ENCODE assay signal across 17 mouse cellular contexts in genomic region chr10:75111446-75112201, GRCm38 (mm10). TPM values are rescaled to one million over a fixed set of nuclear protein-coding genes. Genes with fewer than 3 reads are reported as not detected.
DNase-seq lines count a peak whose midpoint lies in the region; ATAC-seq and TF ChIP-seq lines count a peak whose summit lies in the region.
"Had no signal": no experiment of that assay in that cellular context is flagged by ENCODE, and none has a peak within 500 bp of the region (broad histone marks: within the 10 kb centered on the region; RNA-seq: fewer than 3 reads in every experiment).

No protein-coding gene starts in this region.

- no peaks in the 10 kb centered on the region for H3K27me3 ChIP-seq in hindbrain, postnatal 0 days (ENCODE audit: insufficient read depth, low read length)
- H3K27me3 ChIP-seq in hindbrain, embryonic 12.5 days, result no peaks in the 10 kb centered on the region
- H3K27me3 ChIP-seq in midbrain, postnatal 0 days (ENCODE audit: insufficient read depth, low read length), result no peaks in the 10 kb centered on the region
- H3K27me3 ChIP-seq in forebrain, embryonic 10.5 days (ENCODE audit: poor library complexity, severe bottlenecking), result no peaks in the 10 kb centered on the region
- H3K27me3 ChIP-seq: forebrain, embryonic 13.5 days; heart, embryonic 13.5 days; neural tube, embryonic 13.5 days had no signal

- whole genome bisulfite sequencing in hindbrain, postnatal 0 days, result 74% methylated on average over 11 of the region's 11 CpGs
- WGBS in hindbrain, embryonic 12.5 days, result 78% methylated on average over 11 of the region's 11 CpGs
- WGBS in midbrain, postnatal 0 days, result 75% methylated on average over 11 of the region's 11 CpGs
- 91% methylated on average over 11 of the region's 11 CpGs for WGBS in forebrain, embryonic 10.5 days

- TF ChIP-seq CTCF in hindbrain, postnatal 0 days (IDR thresholded peaks at IDR 0.05; ENCODE audit: low read depth), result no peak
- no peak for TF ChIP-seq CTCF in midbrain, postnatal 0 days (IDR thresholded peaks at IDR 0.05)

- H3K4me1 ChIP-seq in hindbrain, postnatal 0 days (ENCODE audit: insufficient read depth, low read length), result peaks cover 9% of the 10 kb centered on the region
- H3K4me1 ChIP-seq in hindbrain, embryonic 12.5 days, result peaks cover 41% of the 10 kb centered on the region
- peaks cover 7% of the 10 kb centered on the region; the same call in 1 of the 2 replicates for H3K4me1 ChIP-seq in midbrain, postnatal 0 days (ENCODE audit: insufficient read depth, low read length)
- peaks cover 18% of the 10 kb centered on the region for H3K4me1 ChIP-seq in forebrain, embryonic 10.5 days

- no peak overlapping the region for H3K9ac ChIP-seq in hindbrain, postnatal 0 days (replicated peaks; ENCODE audit: low read length)
- H3K9ac ChIP-seq in hindbrain, embryonic 12.5 days, result no peak overlapping the region
- H3K9ac ChIP-seq in midbrain, postnatal 0 days (replicated peaks; ENCODE audit: low read length, poor library complexity, severe bottlenecking), result no peak overlapping the region
- H3K9ac ChIP-seq: forebrain, embryonic 13.5 days; heart, embryonic 13.5 days; liver, postnatal 0 days; neural tube, embryonic 13.5 days had no signal

- no peaks in the 10 kb centered on the region for H3K36me3 ChIP-seq in hindbrain, postnatal 0 days (ENCODE audit: insufficient read depth, low read length)
- H3K36me3 ChIP-seq in hindbrain, embryonic 12.5 days, result no peaks in the 10 kb centered on the region
- H3K36me3 ChIP-seq in midbrain, postnatal 0 days (ENCODE audit: insufficient read depth, low read length), result no peaks in the 10 kb centered on the region
- H3K36me3 ChIP-seq in forebrain, embryonic 10.5 days (replicated peaks), result peaks cover 7% of the 10 kb centered on the region; the same call in 1 of the 2 replicates
- H3K36me3 ChIP-seq: heart, embryonic 13.5 days; hindbrain, embryonic 10.5 days; neural tube, embryonic 13.5 days had no signal

- H3K4me3 ChIP-seq in hindbrain, postnatal 0 days (ENCODE audit: low read length), result no peak overlapping the region
- no peak overlapping the region for H3K4me3 ChIP-seq in hindbrain, embryonic 12.5 days
- no peak overlapping the region for H3K4me3 ChIP-seq in midbrain, postnatal 0 days (ENCODE audit: low read depth, low read length)
- no peak overlapping the region for H3K4me3 ChIP-seq in forebrain, embryonic 10.5 days
- H3K4me3 ChIP-seq: forebrain, embryonic 13.5 days; heart, embryonic 13.5 days; hindbrain, embryonic 10.5 days; neural tube, embryonic 13.5 days had no signal

- 0 out of 2 replicates have a peak, but pooled peaks have one; percentile 10 for ATAC-seq in hindbrain, postnatal 0 days
- ATAC-seq in hindbrain, embryonic 12.5 days (ENCODE audit: low FRiP score), result no peak
- ATAC-seq in midbrain, postnatal 0 days (ENCODE audit: low FRiP score), result no peak
- ATAC-seq: forebrain, embryonic 13.5 days; liver, postnatal 0 days; midbrain, embryonic 16.5 days had no signal

- no peaks in the 10 kb centered on the region for H3K9me3 ChIP-seq in hindbrain, postnatal 0 days (ENCODE audit: low read length)
- H3K9me3 ChIP-seq in hindbrain, embryonic 12.5 days (replicated peaks), result no peaks in the 10 kb centered on the region
- no peaks in the 10 kb centered on the region for H3K9me3 ChIP-seq in midbrain, postnatal 0 days (ENCODE audit: low read length)
- H3K9me3 ChIP-seq in forebrain, embryonic 10.5 days, result no peaks in the 10 kb centered on the region
- H3K9me3 ChIP-seq: forebrain, embryonic 13.5 days; heart, embryonic 13.5 days; hindbrain, embryonic 10.5 days; neural tube, embryonic 13.5 days had no signal

- H3K4me2 ChIP-seq in hindbrain, postnatal 0 days (ENCODE audit: low read depth, low read length), result no peak overlapping the region
- no peak overlapping the region for H3K4me2 ChIP-seq in hindbrain, embryonic 12.5 days (replicated peaks)
- no peak overlapping the region for H3K4me2 ChIP-seq in midbrain, postnatal 0 days (ENCODE audit: low read depth, low read length, poor library complexity, severe bottlenecking)
- H3K4me2 ChIP-seq: forebrain, embryonic 13.5 days; heart, embryonic 13.5 days; neural tube, embryonic 13.5 days had no signal

- no peak overlapping the region for H3K27ac ChIP-seq in hindbrain, postnatal 0 days
- no peak overlapping the region for H3K27ac ChIP-seq in hindbrain, embryonic 12.5 days
- no peak overlapping the region for H3K27ac ChIP-seq in midbrain, postnatal 0 days (ENCODE audit: low read depth, low read length)
- H3K27ac ChIP-seq in forebrain, embryonic 10.5 days, result no peak overlapping the region
- H3K27ac ChIP-seq: forebrain, embryonic 13.5 days; heart, embryonic 13.5 days; hindbrain, embryonic 10.5 days; neural tube, embryonic 13.5 days had no signal

- peak; percentile 48 for DNase-seq in cerebellum, postnatal 10 days
- no peak for DNase-seq in cerebellum, adult 18-20 months
- no peak for DNase-seq in hindbrain, postnatal 0 days (ENCODE audit: low spot score)
- DNase-seq in ES-CJ7 (ENCODE audit: low read depth, low spot score), result peak; percentile 17
- DNase-seq in forelimb bud, embryonic 11.5 days (ENCODE audit: low read depth, low spot score), result peak; percentile 24
- no peak for DNase-seq in midbrain, postnatal 0 days (ENCODE audit: low spot score)
- DNase-seq in forebrain, embryonic 10.5 days (ENCODE audit: extremely low spot score, low spot score), result no peak
- DNase-seq: cerebellum, adult 2 months; gastrocnemius, postnatal 10 days; liver, postnatal 0 days; spleen, adult 18-20 months had no signal

RNA-seq across cellular contexts. Expression of gene Bcr, which starts 51.2 kb away (rescaled TPM):
- total RNA-seq in hindbrain, postnatal 0 days (2014; rRNA removed), result 54.4 and 61.4 TPM in 2 replicates
- 10.1 and 10.5 TPM in 2 replicates for polyA plus RNA-seq in hindbrain, postnatal 0 days (2015; fragmentation: Nextera tagmentation; extraction: Ambion mirVana)
- 11.4 and 14.0 TPM in 2 replicates for polyA plus RNA-seq in hindbrain, embryonic 12.5 days (2016; fragmentation: Nextera tagmentation; extraction: Ambion mirVana)
- 59.8 and 63.5 TPM in 2 replicates for total RNA-seq in midbrain, postnatal 0 days (2014; rRNA removed)
- polyA plus RNA-seq in midbrain, postnatal 0 days (2015; fragmentation: Nextera tagmentation; extraction: Ambion mirVana), result 9.4 and 11.0 TPM in 2 replicates
- 6.2 and 7.3 TPM in 2 replicates for polyA plus RNA-seq in forebrain, embryonic 10.5 days (2016; fragmentation: Nextera tagmentation; extraction: Ambion mirVana)

Comparison
In these comparisons a context has a peak if more than half of its experiments do, and no peak if none do; other contexts are left out.
1. DNase-seq: peak in cerebellum, postnatal 10 days (2 of 2), ES-CJ7 (single experiment) and forelimb bud, embryonic 11.5 days (single experiment); none in cerebellum, adult 18-20 months (0 of 2), hindbrain, postnatal 0 days (single experiment), midbrain, postnatal 0 days (single experiment) and forebrain, embryonic 10.5 days (single experiment).